Mouse (Mus musculus): Measurements from ENCODE around the gene Wfdc18. TPM values are rescaled to one million over a fixed set of nuclear protein-coding genes. Genes with fewer than 3 reads are reported as not detected.

Wfdc18 gene
- not detected for polyA plus RNA-seq (2014; fragmentation: Illumina TruSeq; extraction: RNeasy Lipid Tissue Mini Kit (QIAGEN cat#74804); ENCODE audit: low read depth, low replicate concordance)

DNA sequence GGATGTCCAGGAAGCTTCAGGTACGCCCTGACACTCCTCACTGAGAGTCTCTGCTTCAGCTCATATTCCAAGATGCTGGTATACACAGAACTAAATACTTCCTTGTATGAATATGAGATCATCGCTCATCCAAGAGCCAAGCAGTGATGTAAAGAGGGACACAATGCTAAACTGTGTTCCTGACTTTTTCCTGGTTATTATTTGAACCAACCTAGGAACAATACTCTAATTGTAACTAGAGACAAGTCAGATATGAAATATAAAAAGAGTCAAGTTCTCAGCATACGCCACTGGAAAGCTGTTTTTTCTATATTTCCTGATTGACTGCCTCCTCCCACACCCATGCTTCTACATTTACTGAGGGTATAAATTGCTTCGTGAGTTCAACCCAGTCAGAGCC lies at the start of gene Wfdc18:
Gene Wfdc18, plus strand, starts transcription at position 301 of the 400 bp plus-strand sequence.

DNA sequence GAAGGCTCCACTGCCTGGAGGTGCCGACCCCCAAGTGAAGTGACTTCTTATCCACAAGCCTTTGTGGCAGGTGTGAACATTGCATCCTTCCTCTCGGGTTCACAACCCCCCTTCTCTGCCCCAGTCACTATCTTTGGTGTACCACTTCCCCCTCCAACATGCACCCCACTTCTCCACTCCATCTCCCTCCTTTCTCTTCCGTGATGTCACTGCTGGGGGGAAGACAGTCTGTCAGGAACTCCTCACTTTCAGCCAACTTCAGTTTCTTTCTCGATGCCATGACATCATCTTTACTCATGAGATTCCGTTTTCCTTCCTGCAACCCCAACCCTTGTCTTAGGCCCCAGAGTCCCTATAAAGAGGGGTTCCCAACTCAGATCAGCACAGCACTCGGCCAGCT lies 46.6 kb upstream of the Wfdc18 start, which contains the start of gene Ccl4:
Gene Ccl4, plus strand, starts transcription at position 381 of the 400 bp plus-strand sequence.

GRCm38 (mm10) chr11:83703705-83704104 lies 5.1 kb upstream of the Wfdc18 start, which contains the start of gene Wfdc17:
Gene Wfdc17, plus strand, starts transcription at chr11:83703991.

GRCm38 (mm10) chr11:83746681-83747080 lies 37.9 kb downstream of the Wfdc18 start, which contains the start of gene Wfdc21:
Gene Wfdc21, plus strand, starts transcription at chr11:83746940.

DNA sequence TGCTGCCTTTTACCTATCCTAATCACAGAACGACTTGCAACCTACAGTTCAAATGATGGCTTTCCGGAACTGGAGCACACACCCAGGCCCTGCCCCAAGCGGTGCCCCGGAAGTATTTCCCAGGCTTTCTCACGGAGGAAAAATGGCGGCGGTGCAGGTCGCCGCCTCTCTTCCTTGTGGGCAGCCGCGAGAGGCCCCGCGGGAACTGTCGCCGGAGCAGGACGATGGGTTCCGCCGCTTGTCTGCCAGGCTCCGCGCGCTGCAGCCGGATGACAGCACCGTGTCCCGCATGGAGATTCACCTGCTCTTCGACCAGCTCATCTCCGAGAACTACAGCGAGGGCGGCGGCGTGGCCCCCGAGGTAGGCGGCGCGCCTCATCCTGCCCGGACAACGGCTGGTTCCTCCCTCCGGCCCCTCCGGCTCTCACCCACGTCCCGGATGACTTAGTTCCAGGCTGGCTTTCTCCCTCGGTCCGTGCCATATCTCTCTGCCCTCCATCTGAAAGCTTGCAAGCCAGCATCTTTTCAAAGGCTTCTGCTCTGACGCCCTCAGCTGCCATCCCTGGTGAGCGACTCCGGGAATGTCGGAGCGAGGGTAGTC lies 44.9 kb downstream of the Wfdc18 start, which contains the start of gene Heatr6:
Gene Heatr6, plus strand, starts transcription at position 116 of the 601 bp plus-strand sequence.

Other genes starting within 250 kb of the Wfdc18 start
- gene Mmp28, start 245.9 kb upstream of the Wfdc18 start, polyA plus RNA-seq (2014; fragmentation: Illumina TruSeq; extraction: RNeasy Lipid Tissue Mini Kit (QIAGEN cat#74804); ENCODE audit: low read depth, low replicate concordance): not detected
- gene Taf15, start 235.9 kb upstream of the Wfdc18 start, polyA plus RNA-seq (2014; fragmentation: Illumina TruSeq; extraction: RNeasy Lipid Tissue Mini Kit (QIAGEN cat#74804); ENCODE audit: low read depth, low replicate concordance): 112 TPM
- gene Heatr9, start 186.8 kb upstream of the Wfdc18 start, polyA plus RNA-seq (2014; fragmentation: Illumina TruSeq; extraction: RNeasy Lipid Tissue Mini Kit (QIAGEN cat#74804); ENCODE audit: low read depth, low replicate concordance): not detected
- 2.0 TPM for gene Ccl5, start 178.5 kb upstream of the Wfdc18 start, polyA plus RNA-seq (2014; fragmentation: Illumina TruSeq; extraction: RNeasy Lipid Tissue Mini Kit (QIAGEN cat#74804); ENCODE audit: low read depth, low replicate concordance)
- 188 TPM for gene Ccl9, start 130.4 kb upstream of the Wfdc18 start, polyA plus RNA-seq (2014; fragmentation: Illumina TruSeq; extraction: RNeasy Lipid Tissue Mini Kit (QIAGEN cat#74804); ENCODE audit: low read depth, low replicate concordance)
- gene Ccl6, start 115.9 kb upstream of the Wfdc18 start, polyA plus RNA-seq (2014; fragmentation: Illumina TruSeq; extraction: RNeasy Lipid Tissue Mini Kit (QIAGEN cat#74804); ENCODE audit: low read depth, low replicate concordance): 19.0 TPM
- gene Rpl9-ps1, start 63.4 kb upstream of the Wfdc18 start, polyA plus RNA-seq (2014; fragmentation: Illumina TruSeq; extraction: RNeasy Lipid Tissue Mini Kit (QIAGEN cat#74804); ENCODE audit: low read depth, low replicate concordance): not detected
- 0.58 TPM for gene Ccl3, start 59.7 kb upstream of the Wfdc18 start, polyA plus RNA-seq (2014; fragmentation: Illumina TruSeq; extraction: RNeasy Lipid Tissue Mini Kit (QIAGEN cat#74804); ENCODE audit: low read depth, low replicate concordance)
- not detected for gene Ccl4, start 46.4 kb upstream of the Wfdc18 start, polyA plus RNA-seq (2014; fragmentation: Illumina TruSeq; extraction: RNeasy Lipid Tissue Mini Kit (QIAGEN cat#74804); ENCODE audit: low read depth, low replicate concordance)
- gene Wfdc17, start 5.0 kb upstream of the Wfdc18 start, polyA plus RNA-seq (2014; fragmentation: Illumina TruSeq; extraction: RNeasy Lipid Tissue Mini Kit (QIAGEN cat#74804); ENCODE audit: low read depth, low replicate concordance): 88.0 TPM
- gene Wfdc21, start 37.9 kb downstream of the Wfdc18 start, polyA plus RNA-seq (2014; fragmentation: Illumina TruSeq; extraction: RNeasy Lipid Tissue Mini Kit (QIAGEN cat#74804); ENCODE audit: low read depth, low replicate concordance): 1,776 TPM
- gene Heatr6, start 44.7 kb downstream of the Wfdc18 start, polyA plus RNA-seq (2014; fragmentation: Illumina TruSeq; extraction: RNeasy Lipid Tissue Mini Kit (QIAGEN cat#74804); ENCODE audit: low read depth, low replicate concordance): 2.7 TPM
- gene Hnf1b, start 141.0 kb downstream of the Wfdc18 start, polyA plus RNA-seq (2014; fragmentation: Illumina TruSeq; extraction: RNeasy Lipid Tissue Mini Kit (QIAGEN cat#74804); ENCODE audit: low read depth, low replicate concordance): 8.5 TPM
- 27.0 TPM for gene Ddx52, start 233.0 kb downstream of the Wfdc18 start, polyA plus RNA-seq (2014; fragmentation: Illumina TruSeq; extraction: RNeasy Lipid Tissue Mini Kit (QIAGEN cat#74804); ENCODE audit: low read depth, low replicate concordance)

Measured in liver, adult 10 weeks (tissue).